Mouse (Mus musculus) neural tube, embryonic 13.5 days (tissue): ENCODE measurements around the gene Sbk3. TPM values are rescaled to one million over a fixed set of nuclear protein-coding genes. Genes with fewer than 3 reads are reported as not detected.
"Not testable (repeated sequence)": the region's sequence is repeated elsewhere in the genome, so short reads cannot be mapped to it uniquely, and the experiment has no call there.

ENCODE experiments used
- ATAC-seq: fragments of 200-750 bp; cut with Nextera tagmentation; 2 replicates; pipeline ENCODE4 v1.8.0; 2017; ENCODE audit warnings: low read depth, mild to moderate bottlenecking, moderate TSS enrichment, moderate library complexity
- H3K27ac ChIP-seq: fragments of 300-500 bp; sonication (generic); replicated peaks from 2 replicates; pipeline ENCODE4 v1.5.1; 2015; ENCODE audit warnings: moderate library complexity, mild to moderate bottlenecking, inconsistent platforms
- H3K27me3 ChIP-seq: fragments of 300-500 bp; sonication (generic); 2 replicates; pipeline ENCODE4 v1.6.1; 2015; ENCODE audit warnings: mild to moderate bottlenecking, inconsistent platforms
- H3K36me3 ChIP-seq: fragments of 300-500 bp; sonication (generic); 2 replicates; pipeline ENCODE4 v1.6.1; 2015; ENCODE audit warnings: mild to moderate bottlenecking, inconsistent platforms
- H3K4me1 ChIP-seq: fragments of 300-500 bp; sonication (generic); replicated peaks from 2 replicates; pipeline ENCODE4 v1.6.1; 2015; ENCODE audit warnings: inconsistent platforms
- H3K4me2 ChIP-seq: fragments of 300-500 bp; sonication (generic); 2 replicates; pipeline ENCODE4 v1.6.1; 2015; ENCODE audit warnings: inconsistent platforms, mild to moderate bottlenecking, moderate library complexity
- H3K4me3 ChIP-seq: fragments of 300-500 bp; sonication (generic); 2 replicates; pipeline ENCODE4 v1.5.1; 2015; ENCODE audit warnings: mild to moderate bottlenecking, inconsistent platforms
- H3K9ac ChIP-seq: fragments of 300-500 bp; sonication (generic); 2 replicates; pipeline ENCODE4 v1.6.1; 2015; ENCODE audit warnings: moderate library complexity, mild to moderate bottlenecking, inconsistent platforms
- H3K9me3 ChIP-seq: fragments of 300-500 bp; sonication (generic); 2 replicates; pipeline ENCODE4 v1.6.1; 2016; ENCODE audit warnings: inconsistent platforms
- WGBS: fragments of 180-500 bp; shearing (Covaris S2); methylation state at CpG from one replicate; pipeline ENCODE4 v1.1.7; 2015; 5-methylcytosine and 5-hydroxymethylcytosine counted together
- polyA plus RNA-seq: library from polyadenylated mRNA; unstranded; fragments of >200 nt; fragmentation: Nextera tagmentation; extraction: Ambion mirVana; gene quantifications from 2 replicates; pipeline ENCODE4 v1.2.1, GENCODE M21; 2015

Sbk3 gene
- polyA plus RNA-seq: 0.14 and 0.18 TPM in 2 replicates

DNA sequence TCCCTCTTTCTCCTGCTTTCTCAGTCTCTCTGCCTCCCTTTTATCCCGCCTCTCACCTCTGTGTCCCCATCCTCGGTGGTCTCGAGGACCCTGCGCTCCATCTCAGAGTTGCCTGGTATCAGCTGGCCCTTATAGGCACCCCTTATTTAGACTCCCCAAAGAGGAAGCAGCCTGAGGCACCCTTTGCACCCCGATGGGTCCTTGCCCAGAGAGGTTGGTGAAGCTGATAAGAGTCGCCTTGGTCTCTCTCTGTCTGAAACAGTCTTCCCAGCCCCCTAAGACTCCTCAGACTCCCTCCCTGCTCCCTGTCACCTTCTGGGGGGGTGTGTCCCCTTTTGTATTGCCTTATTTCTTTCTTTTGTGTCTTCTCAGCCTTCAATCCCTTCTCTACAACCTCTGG is at the start of gene Sbk3:
Gene Sbk3 (minus strand): TSS at position 101 of the 400 bp plus-strand sequence.
- Histone ChIP-seq H3K36me3 (no peaks in the 10 kb centered on the region), H3K4me1 (no peaks in the 10 kb centered on the region), H3K9ac (no peak within 1 kb of the TSS), H3K9me3 (no peaks in the 10 kb centered on the region), H3K27ac (no peak within 1 kb of the TSS), H3K4me3 (no peak within 1 kb of the TSS), H3K4me2 (no peak within 1 kb of the TSS), H3K27me3 (no peaks in the 10 kb centered on the region; the same call in 1 of the 2 replicates)
- ATAC-seq: no peak
- WGBS: 48% methylated on average over 6 of the region's 6 CpGs

DNA sequence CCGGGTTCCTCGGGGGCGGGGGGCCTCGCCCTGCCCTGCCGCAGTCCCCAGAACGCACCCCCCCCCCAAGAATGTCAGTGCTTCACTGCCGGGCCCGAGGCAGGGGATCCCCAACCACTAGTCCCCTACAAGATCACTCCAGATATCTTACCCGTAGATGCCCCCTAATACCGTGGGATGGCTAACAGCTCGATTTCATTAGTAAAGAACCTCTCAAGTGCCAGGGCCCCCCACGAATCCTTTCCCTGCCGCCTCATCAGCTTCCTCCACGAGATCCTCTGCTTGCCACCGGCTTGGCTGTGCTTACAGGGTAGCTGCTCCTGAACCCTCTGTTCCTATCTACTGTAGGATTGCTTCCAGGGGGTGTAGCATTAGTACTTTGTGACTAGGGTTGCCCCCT is 49.7 kb upstream of the Sbk3 start:
- WGBS: 0% methylated on average over 15 of the region's 15 CpGs
- Histone ChIP-seq H3K4me2 (peak overlapping the region; percentile 84), H3K9me3 (no peaks in the 10 kb centered on the region), H3K27ac (peak overlapping the region; percentile 93), H3K36me3 (peaks cover 39% of the 10 kb centered on the region), H3K4me1 (peaks cover 29% of the 10 kb centered on the region), H3K27me3 (no peaks in the 10 kb centered on the region), H3K9ac (peak overlapping the region; percentile 80), H3K4me3 (peak overlapping the region; percentile 60)
- ATAC-seq: peak; percentile 38

DNA sequence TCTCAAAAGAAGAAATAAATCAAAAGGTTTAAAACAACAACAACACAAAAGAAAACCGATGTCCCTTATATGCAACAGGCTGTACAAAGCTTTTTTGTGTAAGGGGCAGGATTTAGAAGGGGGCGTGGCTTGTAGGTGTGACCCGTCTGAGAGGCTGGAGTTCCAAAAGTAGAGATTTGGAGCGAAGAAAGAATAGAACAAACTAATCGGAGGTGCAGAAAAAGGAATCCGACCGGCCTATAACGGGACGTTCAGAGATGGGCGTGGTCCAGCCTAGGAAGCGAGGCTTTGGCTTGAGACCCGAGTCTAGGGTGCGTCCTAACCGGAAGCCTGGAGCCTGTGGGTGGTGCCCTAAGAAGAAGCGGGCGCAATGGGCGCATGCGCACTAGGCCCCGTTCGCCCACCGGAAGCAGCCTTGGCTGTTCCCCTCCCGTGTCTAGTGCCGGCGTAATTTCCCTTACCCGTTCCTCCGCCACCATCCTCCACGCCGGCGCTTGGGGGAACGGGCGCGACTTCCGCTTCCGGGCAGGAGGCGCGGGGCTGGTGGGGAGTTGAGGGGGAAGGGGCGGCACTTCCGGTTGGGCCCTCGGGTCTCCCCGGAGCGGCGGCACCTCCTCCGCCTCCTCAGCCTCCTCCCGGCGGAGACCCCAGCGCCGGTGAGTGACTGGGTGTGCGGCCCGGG is 49.2 kb upstream of the Sbk3 start, which contains the start of the genes Zfp865 and Ccdc106:
Gene Zfp865 (plus strand): TSS at position 377 of the 682 bp plus-strand sequence.
Gene Ccdc106 (plus strand): TSS at position 554 of the 682 bp plus-strand sequence.
- ATAC-seq: peak; percentile 91

DNA sequence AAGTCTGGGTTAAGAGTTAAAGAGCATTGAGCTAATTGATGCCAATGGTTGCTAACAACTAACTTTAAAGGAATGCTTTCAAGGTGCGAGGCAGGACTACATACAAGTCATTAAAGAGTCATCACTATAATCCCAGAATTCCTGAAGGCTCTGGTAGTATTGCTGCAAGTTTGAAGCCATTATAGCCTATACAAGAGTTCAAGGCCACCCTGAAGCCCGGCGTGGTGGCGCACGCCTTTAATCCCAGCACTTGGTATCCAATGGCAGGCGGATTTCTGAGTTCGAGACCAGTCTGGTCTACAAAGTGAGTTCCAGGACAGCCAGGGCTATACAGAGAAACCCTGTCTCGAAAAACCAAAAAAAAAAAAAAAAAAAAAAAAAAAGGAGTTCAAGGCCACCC is 48.6 kb upstream of the Sbk3 start:
- Histone ChIP-seq H3K4me2 (peak overlapping the region; percentile 84), H3K9ac (peak overlapping the region; percentile 80; the same call in 1 of the 2 replicates), H3K4me1 (peaks cover 29% of the 10 kb centered on the region), H3K27ac (peak overlapping the region; percentile 93), H3K36me3 (peaks cover 29% of the 10 kb centered on the region), H3K4me3 (peak overlapping the region; percentile 60)
- 26% methylated on average over 8 of the region's 8 CpGs for WGBS
- not testable (repeated sequence) for H3K9me3 ChIP-seq, H3K27me3 ChIP-seq, ATAC-seq

More for the DNA sequence above, 49.2 kb upstream of the Sbk3 start, which contains the start of the genes Zfp865 and Ccdc106:
- H3K27me3 ChIP-seq: no peaks in the 10 kb centered on the region
- peaks cover 29% of the 10 kb centered on the region for H3K4me1 ChIP-seq
- peak within 1 kb of the TSS; percentile 80 for H3K9ac ChIP-seq
- H3K27ac ChIP-seq: peak within 1 kb of the TSS; percentile 93
- WGBS: under 1% methylated on average over 47 of the region's 49 CpGs
- no peaks in the 10 kb centered on the region for H3K9me3 ChIP-seq
- H3K4me3 ChIP-seq: peak within 1 kb of the TSS; percentile 60
- peak within 1 kb of the TSS; percentile 84 for H3K4me2 ChIP-seq
- peaks cover 34% of the 10 kb centered on the region for H3K36me3 ChIP-seq

DNA sequence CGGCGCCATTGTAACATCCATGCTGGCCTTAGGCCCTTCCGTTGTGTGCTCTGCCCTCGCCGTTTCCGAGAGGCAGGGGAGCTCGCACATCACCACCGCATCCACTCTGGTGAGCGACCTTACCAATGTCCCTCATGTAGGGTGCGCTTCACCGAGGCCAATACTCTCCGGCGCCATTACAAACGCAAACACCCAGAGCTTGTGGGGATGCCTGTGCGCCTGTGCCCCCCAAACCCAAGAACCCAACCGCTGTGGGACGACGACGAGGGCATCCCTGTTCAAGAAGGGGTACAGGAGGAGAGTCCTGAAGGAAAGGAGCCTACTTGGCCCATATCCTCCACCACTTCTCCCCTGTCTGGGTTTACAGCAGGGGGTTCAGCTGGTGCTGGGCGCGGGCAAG is 47.0 kb upstream of the Sbk3 start:
- Histone ChIP-seq H3K9me3 (no peaks in the 10 kb centered on the region), H3K27ac (no peak overlapping the region), H3K4me3 (no peak overlapping the region), H3K36me3 (peaks cover 14% of the 10 kb centered on the region), H3K9ac (no peak overlapping the region), H3K27me3 (no peaks in the 10 kb centered on the region), H3K4me2 (no peak overlapping the region), H3K4me1 (peaks cover 34% of the 10 kb centered on the region)
- ATAC-seq: no peak
- WGBS: 97% methylated on average over 21 of the region's 21 CpGs

DNA sequence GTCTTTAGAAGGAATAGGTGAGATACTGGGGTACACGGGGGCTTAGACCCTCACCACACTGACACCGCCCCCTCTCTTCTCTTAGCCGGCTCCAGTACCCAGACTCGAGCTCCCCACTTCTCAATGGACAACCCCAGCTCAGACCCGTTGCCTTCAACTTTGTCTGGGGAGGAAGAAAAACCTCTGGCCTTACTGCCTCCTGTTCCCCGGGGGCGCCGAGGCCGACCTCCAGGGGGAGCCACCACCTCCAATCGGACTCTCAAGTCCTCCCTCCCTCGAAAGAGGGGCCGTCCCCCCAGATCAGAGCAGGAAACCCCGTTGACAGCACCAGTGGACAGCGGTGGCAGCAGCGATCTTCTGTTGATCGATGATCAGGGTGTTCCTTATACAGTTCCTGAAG is 46.4 kb upstream of the Sbk3 start:
- Histone ChIP-seq H3K4me2 (no peak overlapping the region), H3K9me3 (no peaks in the 10 kb centered on the region), H3K9ac (no peak overlapping the region), H3K27ac (no peak overlapping the region), H3K27me3 (no peaks in the 10 kb centered on the region), H3K4me1 (peaks cover 34% of the 10 kb centered on the region), H3K36me3 (peaks cover 14% of the 10 kb centered on the region), H3K4me3 (no peak overlapping the region)
- 92% methylated on average over 16 of the region's 16 CpGs for WGBS
- no peak for ATAC-seq

DNA sequence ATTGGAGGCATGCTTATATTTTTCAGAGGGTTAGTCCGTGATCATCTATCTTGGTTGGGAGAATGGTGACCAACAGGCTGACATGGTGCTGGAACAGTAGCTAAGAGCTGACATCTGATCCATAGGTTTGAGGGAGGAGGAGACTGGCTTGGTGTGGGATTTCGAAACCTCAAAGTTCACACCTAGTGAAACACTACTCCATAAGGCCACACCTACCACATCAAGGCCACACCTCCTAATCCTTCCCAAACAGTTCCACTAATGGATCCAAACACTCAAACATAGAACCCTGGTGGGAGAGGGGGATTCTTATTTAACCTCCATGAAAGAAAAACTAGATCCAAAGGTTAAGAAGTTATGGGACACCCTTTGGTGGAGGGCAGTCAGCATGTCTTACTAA is 46.0 kb upstream of the Sbk3 start:
- ATAC-seq: no peak
- no peak overlapping the region for H3K9ac ChIP-seq
- 94% methylated on average over 2 of the region's 2 CpGs for WGBS
- H3K9me3 ChIP-seq: no peaks in the 10 kb centered on the region
- H3K36me3 ChIP-seq: peaks cover 14% of the 10 kb centered on the region
- H3K4me3 ChIP-seq: no peak overlapping the region
- no peak overlapping the region for H3K27ac ChIP-seq
- H3K4me2 ChIP-seq: no peak overlapping the region
- peaks cover 33% of the 10 kb centered on the region for H3K4me1 ChIP-seq
- no peaks in the 10 kb centered on the region for H3K27me3 ChIP-seq

DNA sequence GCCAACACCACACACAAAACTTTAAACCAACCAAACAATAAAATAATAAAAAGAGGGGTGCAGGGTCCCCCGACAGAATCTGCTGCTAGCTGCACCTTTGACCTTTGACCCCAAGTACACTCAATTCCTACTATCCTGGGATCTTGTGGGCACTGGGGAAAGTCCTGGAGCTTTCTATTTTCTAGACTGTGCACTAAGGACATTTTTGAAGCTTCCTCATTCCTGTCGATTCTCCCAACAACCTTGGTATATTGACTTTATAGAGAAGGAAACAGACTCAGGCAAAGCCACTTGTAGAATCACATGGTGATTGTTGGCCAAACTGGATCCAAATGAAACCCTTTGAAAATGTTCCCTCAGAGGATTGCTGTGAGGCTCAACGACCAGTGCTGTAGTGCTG is 45.1 kb upstream of the Sbk3 start:
- Histone ChIP-seq H3K9ac (peak overlapping the region; percentile 83), H3K4me2 (peak overlapping the region; percentile 58), H3K4me3 (peak overlapping the region; percentile 71), H3K9me3 (no peaks in the 10 kb centered on the region), H3K4me1 (peaks cover 24% of the 10 kb centered on the region), H3K27ac (peak overlapping the region; percentile 97), H3K27me3 (no peaks in the 10 kb centered on the region), H3K36me3 (peaks cover 20% of the 10 kb centered on the region)
- 61% methylated on average over 3 of the region's 3 CpGs for WGBS
- ATAC-seq: no peak

DNA sequence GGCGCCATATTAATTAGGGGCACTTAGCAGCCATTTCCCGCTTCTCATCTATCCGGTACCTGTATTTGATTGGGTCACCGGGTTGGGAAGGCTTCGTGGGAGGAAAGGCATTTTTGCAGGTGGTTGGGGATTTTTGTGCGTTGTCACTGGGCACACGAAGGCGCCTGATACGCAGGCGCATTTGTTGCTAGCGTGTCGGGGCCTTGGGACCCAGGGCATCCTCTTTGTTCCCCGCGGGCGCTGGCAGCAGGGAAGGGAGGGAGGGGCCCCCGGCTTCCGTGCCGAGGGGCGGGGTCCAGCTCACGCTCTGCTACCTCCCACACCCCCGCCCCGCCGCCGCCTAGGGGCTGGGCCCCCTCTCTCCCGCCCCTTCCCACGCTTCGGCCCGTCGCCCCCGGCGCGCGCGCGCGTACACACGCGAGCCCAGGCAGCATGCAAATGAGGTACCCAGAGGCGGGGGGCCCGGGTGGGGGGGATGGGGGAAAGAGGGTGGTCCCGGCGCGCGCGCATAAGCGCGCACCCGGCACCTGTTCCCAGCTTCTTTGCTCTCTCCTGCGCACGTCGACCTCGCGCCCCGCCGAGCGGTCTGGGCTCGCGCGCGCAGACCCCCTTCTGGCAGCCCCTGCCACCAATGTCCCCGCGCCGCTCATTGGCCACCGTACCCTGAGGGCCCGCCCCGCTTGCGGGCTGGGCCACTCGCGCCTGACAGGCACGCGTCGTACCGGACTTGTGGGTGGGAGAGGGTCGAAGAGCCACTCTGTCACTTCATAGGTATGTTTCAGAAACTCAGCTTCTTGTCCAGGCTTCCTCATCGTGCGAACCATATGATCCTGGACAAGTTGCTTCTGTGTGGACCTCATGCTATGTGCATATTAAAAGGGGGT is 44.4 kb upstream of the Sbk3 start, which contains the start of gene Gm44973:
Gene Gm44973 (plus strand): TSS at position 379 of the 884 bp plus-strand sequence.
- H3K4me2 ChIP-seq: peak within 1 kb of the TSS; percentile 58
- H3K9ac ChIP-seq: peak within 1 kb of the TSS; percentile 83
- peaks cover 22% of the 10 kb centered on the region for H3K4me1 ChIP-seq
- peak within 1 kb of the TSS; percentile 97 for H3K27ac ChIP-seq
- H3K27me3 ChIP-seq: no peaks in the 10 kb centered on the region
- peak; percentile 74 for ATAC-seq
- no peaks in the 10 kb centered on the region for H3K9me3 ChIP-seq
- peaks cover 27% of the 10 kb centered on the region for H3K36me3 ChIP-seq
- under 1% methylated on average over 60 of the region's 76 CpGs for WGBS
- peak within 1 kb of the TSS; percentile 71 for H3K4me3 ChIP-seq

DNA sequence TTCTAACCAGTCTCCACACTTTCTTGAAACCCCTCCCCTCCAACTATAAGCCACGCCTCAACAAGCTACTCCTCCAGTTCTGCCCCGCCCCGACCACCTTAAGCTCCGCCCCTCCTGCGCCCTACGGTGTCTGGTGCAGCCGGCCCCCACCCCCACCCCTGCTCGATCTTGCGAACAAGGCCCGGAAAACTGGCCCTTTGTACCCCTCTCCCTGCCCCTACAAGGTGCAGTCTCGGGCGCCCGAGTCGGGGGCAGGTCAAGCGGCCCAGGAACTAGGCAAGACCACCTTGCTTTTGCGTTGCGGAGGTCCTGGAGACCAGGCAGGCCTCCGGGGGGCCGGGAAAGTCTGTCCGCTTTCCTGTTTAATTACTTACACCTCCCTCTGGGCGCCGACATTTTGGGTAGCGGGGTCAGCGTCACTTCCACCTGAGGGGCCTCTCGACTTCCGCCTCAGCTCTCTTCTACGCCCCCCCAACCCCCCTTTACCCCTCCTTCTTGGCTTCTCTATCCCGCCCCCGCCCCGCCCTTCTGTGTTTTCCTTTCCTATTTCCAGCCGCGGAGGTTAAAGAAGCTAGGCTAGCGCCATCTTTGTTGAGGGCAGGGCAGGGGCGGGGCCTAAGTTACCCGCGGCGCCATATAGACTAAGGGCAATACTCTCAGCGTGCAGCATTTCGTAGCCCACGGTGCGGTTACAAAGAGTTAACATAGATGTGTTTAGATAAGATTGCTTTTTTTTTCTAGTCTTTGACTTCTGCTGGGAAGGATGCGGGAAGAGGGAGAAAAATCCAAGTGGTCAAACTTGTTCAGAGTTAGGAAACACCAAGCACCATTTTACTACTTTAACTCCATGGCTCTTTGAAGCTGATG is 43.5 kb upstream of the Sbk3 start, which contains the start of the genes Zfp524 and Fiz1:
Gene Zfp524 (plus strand): TSS at position 165 of the 867 bp plus-strand sequence.
Gene Fiz1 (minus strand): TSS at position 447 of the 867 bp plus-strand sequence.
- peak; percentile 85 for ATAC-seq
- Histone ChIP-seq H3K27ac (peak within 1 kb of the TSS; percentile 97), H3K4me3 (peak within 1 kb of the TSS; percentile 71), H3K4me1 (peaks cover 19% of the 10 kb centered on the region), H3K4me2 (peak within 1 kb of the TSS; percentile 58), H3K27me3 (no peaks in the 10 kb centered on the region), H3K9ac (peak within 1 kb of the TSS; percentile 83), H3K9me3 (no peaks in the 10 kb centered on the region), H3K36me3 (peaks cover 35% of the 10 kb centered on the region)
- WGBS: 0% methylated on average over 42 of the region's 42 CpGs
